Mouse (Mus musculus) cerebellum, adult 9-11 months (tissue): ENCODE data around the gene Otud5.
"Not testable (repeated sequence)": the region's sequence is repeated elsewhere in the genome, so short reads cannot be mapped to it uniquely, and the experiment has no call there.

ENCODE experiments used
- DNase-seq: peaks from one replicate; pipeline ENCODE4 v3.0.0; 2022

Otud5 gene

GRCm38 (mm10) chrX:7883841-7884567, 42.8 kb downstream of the Otud5 start, which contains the start of gene Slc35a2:
Gene Slc35a2 (plus strand): TSS chrX:7884028.
- peak; percentile 91 for DNase-seq

GRCm38 (mm10) chrX:7898211-7898610, 57.0 kb downstream of the Otud5 start:
- DNase-seq, result peak; percentile 39

- peak; percentile 95 for DNase-seq
Measured at GRCm38 (mm10) chrX:7898880-7899874, 58.0 kb downstream of the Otud5 start, which contains the start of the genes Pqbp1 and Timm17b. Gene Pqbp1 (minus strand): TSS chrX:7899269. Gene Timm17b (plus strand): TSS chrX:7899357.

GRCm38 (mm10) chrX:7904441-7904840, 63.3 kb downstream of the Otud5 start:
- no peak for DNase-seq

- DNase-seq, result no peak
Measured at GRCm38 (mm10) chrX:7907735-7908134, 66.6 kb downstream of the Otud5 start, which contains the start of gene Gm10491. Gene Gm10491 (minus strand): TSS chrX:7907835.

GRCm38 (mm10) chrX:7909242-7909641, 68.1 kb downstream of the Otud5 start, which contains the start of gene Gm10490:
Gene Gm10490 (plus strand): TSS chrX:7909542.
- DNase-seq, result not testable (repeated sequence)

GRCm38 (mm10) chrX:7910473-7910872, 69.3 kb downstream of the Otud5 start:
- no peak for DNase-seq

GRCm38 (mm10) chrX:7915669-7916068, 74.5 kb downstream of the Otud5 start:
- DNase-seq, result not testable (repeated sequence)

- not testable (repeated sequence) for DNase-seq
Measured at GRCm38 (mm10) chrX:7917960-7918359, 76.8 kb downstream of the Otud5 start.

- DNase-seq, result peak; percentile 75
Measured at GRCm38 (mm10) chrX:7919601-7920383, 78.6 kb downstream of the Otud5 start, which contains the start of gene Pcsk1n. Gene Pcsk1n (plus strand): TSS chrX:7919822.

- peak; percentile 40 for DNase-seq
Measured at GRCm38 (mm10) chrX:7922032-7922431, 80.9 kb downstream of the Otud5 start.
